Mouse (Mus musculus) kidney, embryonic 16.5 days (tissue): Measurements from ENCODE around the gene Cd93. TPM values are rescaled to one million over a fixed set of nuclear protein-coding genes. Genes with fewer than 3 reads are reported as not detected.

ENCODE experiments used
- ATAC-seq: fragments of 200-750 bp; cut with Nextera tagmentation; 2 replicates; pipeline ENCODE4 v1.8.0; 2017; ENCODE audit warnings: moderate TSS enrichment; ENCODE audit not compliant: low FRiP score, low TSS enrichment
- H3K27ac ChIP-seq: fragments of 300-500 bp; sonication (generic); 2 replicates; pipeline ENCODE4 v1.5.1; 2014; ENCODE audit warnings: low read length
- H3K27me3 ChIP-seq: fragments of 300-500 bp; sonication (generic); 2 replicates; pipeline ENCODE4 v1.6.1; 2014; ENCODE audit warnings: low read length, control low read depth, mixed read lengths; ENCODE audit not compliant: insufficient read depth
- H3K36me3 ChIP-seq: fragments of 300-500 bp; sonication (generic); 2 replicates; pipeline ENCODE4 v1.6.1; 2014; ENCODE audit warnings: low read length, control low read depth, mixed read lengths; ENCODE audit not compliant: insufficient read depth
- H3K4me1 ChIP-seq: fragments of 300-500 bp; sonication (generic); 2 replicates; pipeline ENCODE4 v1.6.1; 2014; ENCODE audit warnings: low read length, control low read depth, mixed read lengths; ENCODE audit not compliant: insufficient read depth
- H3K4me2 ChIP-seq: fragments of 300-500 bp; sonication (generic); replicated peaks from 2 replicates; pipeline ENCODE4 v1.6.1; 2014; ENCODE audit warnings: low read depth, low read length
- H3K4me3 ChIP-seq: fragments of 300-500 bp; sonication (generic); 2 replicates; pipeline ENCODE4 v1.5.1; 2014; ENCODE audit warnings: mild to moderate bottlenecking, low read length
- H3K9ac ChIP-seq: fragments of 300-500 bp; sonication (generic); replicated peaks from 2 replicates; pipeline ENCODE4 v1.6.1; 2014; ENCODE audit warnings: low read length
- H3K9me3 ChIP-seq: fragments of 300-500 bp; sonication (generic); 2 replicates; pipeline ENCODE4 v1.6.1; 2016; ENCODE audit warnings: low read length, control low read depth
- WGBS: fragments of 180-500 bp; shearing (Covaris S2); extraction: QIAGEN DNeasy Blood & Tissue Kit; methylation state at CpG from one replicate; pipeline ENCODE4 v1.1.7; 2014; 5-methylcytosine and 5-hydroxymethylcytosine counted together
- polyA plus RNA-seq: library from polyadenylated mRNA; unstranded; fragments of >200 nt; fragmentation: Nextera tagmentation; extraction: Ambion mirVana; gene quantifications from 2 replicates; pipeline ENCODE4 v1.2.1, GENCODE M21; 2015

The Cd93 gene
- 19.0 and 20.0 TPM in 2 replicates for polyA plus RNA-seq

DNA sequence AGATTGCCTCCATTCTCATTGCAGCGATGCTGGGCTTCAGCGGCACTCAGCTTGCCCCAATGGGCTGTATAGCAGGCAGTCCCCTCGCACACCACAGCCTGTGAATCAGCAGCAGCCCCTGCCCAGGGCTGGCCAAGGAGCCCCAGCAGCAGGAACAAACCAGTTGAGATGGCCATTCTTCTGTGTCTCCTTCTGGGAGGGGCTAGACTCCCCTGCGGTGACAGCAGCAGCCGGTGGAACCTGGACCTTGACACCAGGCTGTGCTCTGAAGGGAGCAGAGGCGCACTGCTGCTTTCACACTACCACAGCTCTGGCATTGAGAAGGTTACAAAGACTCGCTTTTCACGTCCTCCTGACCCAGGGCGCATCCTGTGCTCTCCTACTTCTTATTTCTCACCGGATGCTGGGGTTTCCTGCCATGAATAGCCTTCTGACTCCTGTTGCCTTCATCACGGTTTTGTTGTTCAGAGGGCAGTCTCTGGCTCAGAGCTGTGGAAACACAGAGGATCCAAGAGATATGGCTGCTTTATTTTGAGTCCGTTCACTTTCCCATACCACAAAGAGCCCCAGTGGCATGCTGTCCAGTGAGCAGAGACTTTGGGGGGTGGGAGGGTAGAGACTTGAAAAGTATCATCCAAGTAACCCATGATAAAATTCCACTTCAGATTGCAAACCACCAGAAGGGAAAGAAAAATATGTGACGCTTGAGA lies at the start of gene Cd93:
Gene Cd93 (minus strand): TSS at position 315 of the 710 bp plus-strand sequence.
- Histone ChIP-seq H3K9ac (peak within 1 kb of the TSS; percentile 60), H3K4me2 (peak within 1 kb of the TSS; percentile 36)

DNA sequence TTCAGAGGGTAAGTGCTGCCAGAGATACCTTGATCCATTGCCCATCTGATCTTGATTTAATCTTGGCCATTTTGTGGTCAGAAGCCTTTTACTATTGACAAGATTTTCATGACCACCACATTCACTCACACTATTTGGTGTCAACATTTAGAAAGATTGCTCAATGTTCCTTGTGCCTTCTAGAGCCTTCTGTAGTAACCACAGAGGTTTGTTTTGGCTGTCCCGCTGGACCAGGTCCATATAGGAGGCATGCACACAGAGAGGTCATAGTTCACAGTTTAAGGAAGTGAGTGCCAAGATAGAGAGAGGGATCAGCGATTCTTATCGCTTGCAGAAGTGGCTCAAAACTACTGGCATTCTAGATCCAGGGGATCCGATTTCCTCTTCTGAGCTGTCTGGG lies 48.7 kb upstream of the Cd93 start:
- Histone ChIP-seq H3K4me1 (no peaks in the 10 kb centered on the region), H3K36me3 (no peaks in the 10 kb centered on the region), H3K4me3 (no peak overlapping the region), H3K9me3 (no peaks in the 10 kb centered on the region), H3K27me3 (no peaks in the 10 kb centered on the region), H3K9ac (no peak overlapping the region), H3K27ac (no peak overlapping the region), H3K4me2 (no peak overlapping the region)
- no peak for ATAC-seq
- WGBS, result 54% methylated on average over 4 of the region's 4 CpGs

More for the DNA sequence above, at the start of gene Cd93:
- peak; percentile 85 for ATAC-seq
- Histone ChIP-seq H3K9me3 (no peaks in the 10 kb centered on the region), H3K4me3 (peak within 1 kb of the TSS; percentile 39), H3K4me1 (peaks cover 15% of the 10 kb centered on the region; the same call in 1 of the 2 replicates), H3K27ac (peak within 1 kb of the TSS; percentile 90), H3K27me3 (no peaks in the 10 kb centered on the region), H3K36me3 (no peaks in the 10 kb centered on the region)
- 44% methylated on average over 13 of the region's 13 CpGs for WGBS

DNA sequence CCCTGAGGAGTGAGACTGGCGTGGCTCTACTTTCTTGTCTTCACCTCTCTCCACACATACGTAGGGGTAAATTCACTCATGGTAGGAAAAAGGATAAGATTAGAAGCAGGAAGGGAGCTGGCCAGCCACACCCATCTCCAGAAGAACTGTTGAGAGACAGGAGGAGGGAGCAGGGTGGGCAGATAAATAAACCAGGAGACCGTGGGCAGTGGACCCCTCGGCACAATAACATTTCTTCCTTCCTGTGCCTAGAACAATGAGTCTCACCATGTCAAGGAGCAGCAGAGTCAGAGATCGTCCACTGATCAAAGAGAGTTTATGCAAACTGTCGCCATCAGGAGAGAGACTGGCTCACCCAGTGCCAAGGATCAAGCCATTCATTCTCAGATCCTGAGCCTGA lies 46.8 kb upstream of the Cd93 start:
- Histone ChIP-seq H3K9me3 (no peaks in the 10 kb centered on the region), H3K27me3 (no peaks in the 10 kb centered on the region), H3K4me2 (no peak overlapping the region), H3K4me3 (no peak overlapping the region), H3K27ac (no peak overlapping the region), H3K4me1 (no peaks in the 10 kb centered on the region), H3K9ac (no peak overlapping the region), H3K36me3 (no peaks in the 10 kb centered on the region)
- peak; percentile 27; the same call in 1 of the 2 replicates for ATAC-seq
- WGBS, result 28% methylated on average over 6 of the region's 6 CpGs

DNA sequence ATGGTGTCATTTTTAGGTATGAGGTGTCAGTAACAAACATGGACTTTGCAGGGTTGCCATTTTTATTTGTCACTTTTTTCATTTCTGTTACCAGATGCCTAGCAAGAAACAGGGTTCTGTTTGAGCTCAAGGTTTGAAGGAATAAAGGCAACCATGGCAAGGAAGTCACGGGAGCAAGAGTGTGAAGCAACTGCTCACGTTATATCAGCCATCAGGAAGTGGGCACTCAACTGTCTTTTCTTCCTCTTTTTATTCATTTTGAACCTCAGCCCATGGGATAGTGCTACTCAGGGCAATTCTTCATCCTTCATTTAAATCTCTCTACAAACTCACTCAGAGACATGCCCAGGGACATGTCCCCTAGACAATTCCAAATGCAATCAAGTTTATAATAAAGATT lies 45.5 kb upstream of the Cd93 start:
- Histone ChIP-seq H3K4me1 (no peaks in the 10 kb centered on the region), H3K9ac (no peak overlapping the region), H3K4me2 (no peak overlapping the region), H3K27me3 (no peaks in the 10 kb centered on the region), H3K27ac (no peak overlapping the region), H3K9me3 (no peaks in the 10 kb centered on the region), H3K4me3 (no peak overlapping the region), H3K36me3 (no peaks in the 10 kb centered on the region)
- ATAC-seq, result no peak
- 92% methylated on average over 2 of the region's 2 CpGs for WGBS

DNA sequence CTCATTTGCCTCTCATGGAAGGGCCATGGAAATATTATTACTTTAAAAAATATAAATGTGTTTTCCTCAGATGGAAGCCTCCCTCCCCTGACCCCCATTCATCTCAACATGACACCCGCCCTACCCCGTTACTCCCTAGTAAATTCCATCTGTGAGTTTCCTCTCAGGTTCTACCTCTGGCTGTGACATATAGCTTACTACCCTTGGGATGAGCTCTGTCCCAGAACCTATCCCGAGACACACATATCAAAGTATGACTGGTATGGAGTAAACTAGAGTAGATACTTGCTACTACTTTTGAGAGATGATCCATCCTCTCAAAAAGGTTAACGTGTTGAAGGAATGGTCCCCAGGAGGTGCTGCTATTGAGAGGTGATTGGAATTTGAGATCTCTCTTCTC lies 42.2 kb upstream of the Cd93 start:
- ATAC-seq, result no peak
- H3K9ac ChIP-seq, result no peak overlapping the region
- H3K4me3 ChIP-seq, result no peak overlapping the region
- H3K27me3 ChIP-seq, result no peaks in the 10 kb centered on the region
- 79% methylated on average over 4 of the region's 4 CpGs for WGBS
- no peak overlapping the region for H3K27ac ChIP-seq
- H3K9me3 ChIP-seq, result no peaks in the 10 kb centered on the region
- H3K4me2 ChIP-seq, result no peak overlapping the region
- H3K4me1 ChIP-seq, result no peaks in the 10 kb centered on the region
- H3K36me3 ChIP-seq, result no peaks in the 10 kb centered on the region

DNA sequence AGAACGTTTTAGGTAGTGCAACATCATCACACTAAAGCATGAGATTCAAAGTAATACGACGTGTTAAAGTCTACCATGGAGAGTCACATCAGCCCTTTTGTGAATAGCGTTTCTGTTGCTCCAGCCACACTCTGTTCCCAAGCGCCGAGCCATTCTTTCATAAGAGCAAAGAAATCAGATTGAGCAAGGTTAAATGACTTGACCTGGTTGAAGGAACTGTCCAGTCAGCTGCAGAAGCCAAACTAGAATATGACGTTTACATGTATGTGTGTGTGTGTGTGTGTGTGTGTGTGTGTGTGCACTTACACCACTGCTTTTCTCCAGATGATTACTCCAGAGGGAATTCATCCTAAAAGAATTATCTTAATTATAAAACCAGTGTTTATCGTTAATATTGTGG lies 37.0 kb upstream of the Cd93 start:
- Histone ChIP-seq H3K4me2 (no peak overlapping the region), H3K27me3 (no peaks in the 10 kb centered on the region), H3K9ac (no peak overlapping the region), H3K36me3 (no peaks in the 10 kb centered on the region), H3K27ac (no peak overlapping the region), H3K4me3 (no peak overlapping the region), H3K9me3 (no peaks in the 10 kb centered on the region), H3K4me1 (no peaks in the 10 kb centered on the region)
- WGBS, result 85% methylated on average over 8 of the region's 8 CpGs
- ATAC-seq, result no peak

DNA sequence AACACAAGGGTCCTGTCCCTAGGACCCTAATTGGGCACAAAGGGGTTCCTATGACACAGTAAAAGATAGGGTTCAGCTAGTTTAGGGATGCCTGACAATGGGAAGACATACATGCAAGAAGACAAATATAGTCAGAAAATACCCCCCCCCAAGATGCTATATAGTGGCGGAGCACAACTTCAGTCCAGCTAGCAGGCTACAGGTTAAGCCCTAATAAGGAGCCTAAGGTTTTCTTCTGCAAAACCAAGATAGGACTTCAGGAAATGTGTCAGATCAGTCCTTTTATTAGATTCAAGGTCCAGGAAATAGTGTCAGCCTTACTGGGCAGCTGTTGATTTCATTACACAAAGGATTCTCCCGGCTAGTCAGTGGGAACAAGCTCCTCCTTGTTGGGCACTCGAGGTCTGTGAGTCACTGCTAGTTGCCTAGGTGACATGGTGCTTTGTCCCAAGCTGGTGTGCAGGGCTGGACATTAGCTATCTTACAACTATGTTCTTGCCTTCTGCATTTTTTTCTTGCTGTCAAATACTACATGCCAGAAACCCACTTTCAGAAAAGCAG lies 34.9 kb upstream of the Cd93 start:
- no peak overlapping the region for H3K4me3 ChIP-seq
- no peaks in the 10 kb centered on the region for H3K4me1 ChIP-seq
- H3K4me2 ChIP-seq, result no peak overlapping the region
- H3K27ac ChIP-seq, result peak overlapping the region; percentile 8; the same call in 1 of the 2 replicates
- ATAC-seq, result peak; percentile 93
- H3K27me3 ChIP-seq, result no peaks in the 10 kb centered on the region
- H3K9me3 ChIP-seq, result no peaks in the 10 kb centered on the region
- H3K9ac ChIP-seq, result no peak overlapping the region
- 31% methylated on average over 3 of the region's 3 CpGs for WGBS
- H3K36me3 ChIP-seq, result no peaks in the 10 kb centered on the region

DNA sequence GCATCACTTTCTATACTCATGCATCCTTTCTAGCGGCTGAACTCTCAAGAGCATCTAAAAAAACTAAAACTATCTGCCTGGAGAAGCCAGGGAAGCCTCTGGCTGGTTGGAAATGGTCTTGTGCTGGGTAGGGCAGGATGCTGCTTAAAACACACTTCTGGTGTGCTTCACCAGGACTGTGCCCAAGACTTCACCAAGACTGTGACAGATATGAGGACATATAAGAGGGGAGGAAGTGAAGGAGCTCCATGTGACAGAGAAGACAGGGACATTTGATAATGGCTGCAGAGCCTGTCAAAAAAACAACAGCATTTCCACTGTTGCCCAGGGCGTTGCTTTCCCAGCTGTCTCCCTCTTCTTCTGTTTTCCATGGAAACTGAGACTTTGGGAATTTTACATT lies 34.0 kb upstream of the Cd93 start:
- H3K4me3 ChIP-seq, result no peak overlapping the region
- no peaks in the 10 kb centered on the region for H3K9me3 ChIP-seq
- no peak overlapping the region for H3K4me2 ChIP-seq
- ATAC-seq, result no peak
- WGBS, result 79% methylated on average over 2 of the region's 2 CpGs
- H3K9ac ChIP-seq, result no peak overlapping the region
- no peaks in the 10 kb centered on the region for H3K27me3 ChIP-seq
- no peaks in the 10 kb centered on the region for H3K36me3 ChIP-seq
- no peak overlapping the region for H3K27ac ChIP-seq
- H3K4me1 ChIP-seq, result no peaks in the 10 kb centered on the region

DNA sequence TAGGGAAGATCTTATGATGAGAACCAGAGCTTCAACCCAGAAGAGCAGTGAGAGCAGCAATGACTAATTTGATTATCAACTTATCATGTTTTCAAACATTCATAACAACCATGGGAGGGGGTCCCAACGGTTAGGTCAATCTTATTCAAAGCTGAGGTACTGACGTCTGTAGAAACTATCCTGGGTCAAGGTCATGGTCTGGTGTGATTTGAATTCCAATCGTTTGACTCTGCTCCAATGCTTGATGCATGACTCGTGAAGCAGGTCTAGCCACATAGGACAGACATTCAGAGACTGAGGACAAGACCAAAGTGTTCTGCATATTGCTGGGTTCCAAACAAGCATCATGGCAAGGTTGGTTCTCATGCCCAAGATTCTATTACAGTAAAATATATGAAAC lies 33.2 kb upstream of the Cd93 start:
- H3K27ac ChIP-seq, result no peak overlapping the region
- no peaks in the 10 kb centered on the region for H3K36me3 ChIP-seq
- no peaks in the 10 kb centered on the region for H3K9me3 ChIP-seq
- H3K27me3 ChIP-seq, result no peaks in the 10 kb centered on the region
- H3K4me1 ChIP-seq, result no peaks in the 10 kb centered on the region
- ATAC-seq, result no peak
- no peak overlapping the region for H3K9ac ChIP-seq
- WGBS, result 75% methylated on average over 4 of the region's 4 CpGs
- H3K4me3 ChIP-seq, result no peak overlapping the region
- H3K4me2 ChIP-seq, result no peak overlapping the region

DNA sequence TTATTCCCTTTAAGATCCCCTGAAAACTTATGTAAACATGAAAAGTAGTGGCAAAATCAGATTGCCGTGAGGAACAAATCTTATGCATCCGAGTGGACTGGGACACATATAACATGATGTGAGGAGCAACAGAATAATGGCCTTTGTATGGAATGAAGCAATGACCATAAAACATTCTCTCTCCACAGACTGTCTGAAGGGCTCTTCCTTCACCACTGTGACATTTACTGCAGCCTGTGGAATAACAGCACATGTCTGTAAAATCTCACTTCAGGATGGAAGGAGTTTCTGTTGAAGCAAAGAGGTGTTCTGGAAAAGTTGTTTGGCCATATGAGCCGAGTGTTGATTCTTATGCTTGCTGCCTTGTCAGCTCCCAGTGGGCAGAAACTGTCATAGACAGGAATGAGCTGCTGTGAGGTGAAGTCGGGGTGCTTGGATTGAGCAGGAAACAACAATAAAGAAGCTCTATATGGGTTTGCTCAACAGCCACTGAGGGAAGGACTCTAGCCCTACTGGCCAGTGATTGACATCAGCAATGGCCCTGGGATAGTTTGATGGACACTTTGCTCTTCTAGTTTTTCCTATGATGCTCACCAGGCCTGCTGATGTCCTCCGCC lies 32.6 kb upstream of the Cd93 start:
- H3K4me3 ChIP-seq, result no peak overlapping the region
- no peak overlapping the region for H3K9ac ChIP-seq
- ATAC-seq, result no peak
- H3K9me3 ChIP-seq, result no peaks in the 10 kb centered on the region
- no peaks in the 10 kb centered on the region for H3K27me3 ChIP-seq
- no peaks in the 10 kb centered on the region for H3K36me3 ChIP-seq
- no peaks in the 10 kb centered on the region for H3K4me1 ChIP-seq
- 78% methylated on average over 5 of the region's 5 CpGs for WGBS
- no peak overlapping the region for H3K4me2 ChIP-seq
- H3K27ac ChIP-seq, result no peak overlapping the region
